Mouse (Mus musculus) E14TG2a.4 (cell line): ENCODE results near the gene Chrna5.

ENCODE experiments used
- H3K27me3 ChIP-seq: 2 replicates; pipeline ENCODE4 v1.6.1; 2014; ENCODE audit warnings: low read length, control low read depth; ENCODE audit not compliant: insufficient read depth
- H3K36me3 ChIP-seq: 2 replicates; pipeline ENCODE4 v1.6.1; 2014; ENCODE audit warnings: low read length, control low read depth; ENCODE audit not compliant: insufficient read depth
- H3K4me1 ChIP-seq: replicated peaks from 2 replicates; pipeline ENCODE4 v1.6.1; 2014; ENCODE audit warnings: low read depth, low read length, control low read depth
- H3K4me3 ChIP-seq: replicated peaks from 2 replicates; pipeline ENCODE4 v1.5.1; 2014; ENCODE audit warnings: mild to moderate bottlenecking, low read length
- H3K9me3 ChIP-seq: 2 replicates; pipeline ENCODE4 v1.6.1; 2014; ENCODE audit warnings: low read length, control low read depth
- CTCF ChIP-seq: conservative IDR thresholded peaks from 2 replicates; pipeline ENCODE4 v1.5.1; 2014; ENCODE audit warnings: low read length
- NANOG ChIP-seq: IDR thresholded peaks from 2 replicates; pipeline ENCODE4 v1.6.1; 2014; ENCODE audit warnings: borderline replicate concordance, low read length, mixed read lengths
- POU5F1 ChIP-seq: IDR thresholded peaks from 2 replicates; pipeline ENCODE4 v1.6.1; 2014; ENCODE audit warnings: low read length, borderline replicate concordance

Gene Chrna5

DNA sequence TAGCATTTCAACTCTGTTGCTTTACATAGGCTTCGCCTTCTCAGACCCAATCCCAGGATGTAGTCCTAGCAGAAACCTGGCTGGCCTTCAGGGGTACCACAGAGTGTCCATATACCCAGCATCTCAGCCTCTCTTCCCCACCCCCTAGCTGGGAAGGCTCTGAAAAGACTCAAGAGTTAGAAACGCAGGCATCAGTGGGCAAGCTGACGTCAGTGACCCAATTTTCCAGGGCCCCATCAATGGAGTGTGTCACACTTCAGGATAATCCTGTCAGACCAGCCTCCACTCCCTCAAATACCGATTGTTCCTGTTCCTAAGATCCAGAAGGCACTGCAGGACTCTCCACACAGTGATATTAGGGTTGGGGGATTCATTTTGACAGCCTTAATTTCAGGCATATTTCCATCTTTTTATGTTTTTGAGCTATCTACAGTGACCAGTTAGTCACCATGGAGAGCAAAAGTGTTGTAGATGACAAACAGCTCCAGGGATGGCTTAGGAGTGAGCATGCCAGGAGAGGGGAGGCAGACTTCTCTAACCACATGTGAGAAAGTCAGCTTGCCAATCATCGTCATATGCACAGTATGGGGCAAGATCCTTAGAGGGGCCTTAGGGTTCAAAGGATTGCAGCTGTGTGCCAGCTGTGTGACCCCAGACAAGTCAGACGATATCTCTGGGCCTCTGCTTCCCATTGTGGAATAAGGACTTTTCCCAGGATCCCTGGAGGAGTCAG, 50.9 kb downstream of the Chrna5 start:
- TF ChIP-seq CTCF, result no peak
- TF ChIP-seq NANOG, result no peak
- TF ChIP-seq POU5F1, result no peak

DNA sequence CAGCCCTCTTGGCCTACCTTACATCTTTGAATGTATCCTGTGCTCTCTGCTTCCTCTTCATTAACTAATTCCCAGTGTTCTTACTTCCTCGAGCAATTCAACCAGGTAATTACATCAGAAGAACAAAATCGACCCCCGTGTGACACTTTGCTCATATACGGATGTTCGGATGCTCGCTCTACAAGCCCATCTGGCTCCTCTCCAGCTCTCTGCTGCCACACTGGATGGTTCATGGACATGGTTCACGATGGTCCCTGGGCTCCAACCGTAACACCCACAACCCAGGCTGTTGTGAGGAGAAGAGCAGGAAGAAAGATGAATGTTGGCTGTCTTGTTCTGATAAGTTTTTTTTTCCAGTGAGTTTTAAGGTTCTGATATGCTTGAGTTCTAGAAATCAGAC, 58.3 kb downstream of the Chrna5 start:
- no peaks in the 10 kb centered on the region for H3K9me3 ChIP-seq
- peaks cover 22% of the 10 kb centered on the region for H3K27me3 ChIP-seq
- no peaks in the 10 kb centered on the region for H3K36me3 ChIP-seq
- 0 out of 2 replicates have a peak, but pooled peaks cover 4% of the 10 kb centered on the region for H3K4me1 ChIP-seq
- no peak for TF ChIP-seq POU5F1
- TF ChIP-seq CTCF, result no peak
- TF ChIP-seq NANOG, result no peak
- H3K4me3 ChIP-seq, result no peak overlapping the region

More for the DNA sequence above, 50.9 kb downstream of the Chrna5 start:
- Histone ChIP-seq H3K4me3 (no peak overlapping the region), H3K4me1 (peaks cover under 1% of the 10 kb centered on the region), H3K36me3 (no peaks in the 10 kb centered on the region), H3K27me3 (peaks cover 52% of the 10 kb centered on the region), H3K9me3 (no peaks in the 10 kb centered on the region)

DNA sequence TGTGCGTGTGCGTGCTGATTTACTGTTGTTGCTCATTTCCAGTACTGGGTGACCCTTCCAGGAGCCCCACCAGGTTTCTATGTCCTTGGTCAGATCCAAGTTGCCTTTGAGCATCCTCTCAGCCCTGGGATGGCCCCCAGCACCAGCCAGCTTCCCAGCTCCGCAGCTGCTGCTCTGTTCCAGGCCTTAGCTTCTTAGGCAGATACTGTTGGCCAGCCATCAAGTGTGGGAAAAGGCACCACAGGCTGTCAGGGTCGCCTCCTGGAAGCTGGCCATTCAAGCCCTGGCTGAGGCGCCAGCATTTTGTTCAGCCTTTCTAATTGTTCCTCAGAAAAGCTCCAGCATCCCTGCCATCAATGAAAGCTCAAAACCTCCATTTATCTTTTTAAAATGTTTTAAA, 59.3 kb downstream of the Chrna5 start:
- TF ChIP-seq CTCF (no peak), POU5F1 (no peak), NANOG (no peak)
- peaks cover 11% of the 10 kb centered on the region for H3K4me1 ChIP-seq
- H3K4me3 ChIP-seq, result no peak overlapping the region
- H3K27me3 ChIP-seq, result peaks cover 23% of the 10 kb centered on the region
- H3K36me3 ChIP-seq, result no peaks in the 10 kb centered on the region
- no peaks in the 10 kb centered on the region for H3K9me3 ChIP-seq

DNA sequence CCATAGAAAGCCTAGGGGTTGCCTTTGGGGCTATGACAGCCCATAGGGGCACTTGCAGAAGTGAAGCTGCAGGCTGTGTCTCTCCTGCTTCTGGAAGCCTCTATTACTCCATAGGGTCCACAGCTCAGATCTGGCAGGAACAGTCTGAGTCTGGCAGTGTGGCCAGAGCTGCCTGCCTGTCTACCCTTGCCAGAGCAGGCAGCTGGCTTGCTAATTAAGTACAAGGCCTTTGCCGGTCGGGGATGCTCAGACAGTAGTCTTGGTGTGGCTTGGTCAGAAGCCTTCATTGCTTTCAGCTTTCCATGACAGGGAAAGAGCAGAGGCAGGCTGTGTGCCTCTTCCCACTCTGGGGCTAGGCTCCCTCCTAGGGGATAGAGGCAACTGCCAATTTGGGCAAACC, 60.7 kb downstream of the Chrna5 start:
- H3K4me3 ChIP-seq, result no peak overlapping the region
- H3K27me3 ChIP-seq, result peaks cover 22% of the 10 kb centered on the region
- peaks cover 11% of the 10 kb centered on the region for H3K4me1 ChIP-seq
- no peaks in the 10 kb centered on the region for H3K9me3 ChIP-seq
- TF ChIP-seq NANOG (no peak), POU5F1 (no peak), CTCF (no peak)
- H3K36me3 ChIP-seq, result no peaks in the 10 kb centered on the region

DNA sequence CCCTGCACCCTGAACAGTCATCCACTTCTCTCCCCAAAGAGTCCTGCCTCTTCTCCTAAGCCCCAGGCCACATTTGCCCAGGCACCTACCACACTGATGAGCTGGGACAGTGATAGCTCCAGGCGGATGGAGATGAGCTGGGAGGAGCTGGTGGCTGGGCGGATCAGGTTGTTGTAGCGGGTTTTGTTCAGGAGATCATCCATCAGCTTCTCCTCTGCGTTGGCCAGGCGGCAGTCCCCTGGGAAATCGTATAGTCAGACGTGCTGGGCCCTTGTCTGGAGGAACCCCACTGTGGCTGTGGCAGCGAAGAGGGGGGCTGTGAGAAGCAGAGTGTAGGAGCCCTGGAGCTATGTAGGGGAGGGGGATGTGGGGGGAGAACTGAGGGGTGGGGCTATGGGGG, 63.0 kb downstream of the Chrna5 start:
- no peak for TF ChIP-seq NANOG
- no peak for TF ChIP-seq CTCF
- TF ChIP-seq POU5F1, result no peak

DNA sequence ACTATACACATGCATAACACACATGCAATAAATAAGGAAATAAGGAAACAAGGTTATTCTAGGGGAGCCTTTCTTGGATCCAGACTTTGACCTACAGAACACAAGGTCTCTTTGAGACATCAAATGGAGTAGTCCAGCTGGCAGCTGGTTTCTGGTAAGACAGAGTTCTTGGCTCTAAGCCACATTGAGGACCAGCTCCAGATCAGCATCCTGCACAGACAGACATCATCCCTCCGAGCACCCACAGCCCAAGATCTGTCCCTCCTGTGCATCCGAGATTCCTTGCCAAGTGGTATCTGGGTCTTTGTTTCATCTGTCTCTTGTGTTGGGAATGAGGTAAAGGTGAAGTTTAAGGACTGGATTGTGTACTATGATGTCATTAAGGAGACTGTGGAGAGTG, 64.3 kb downstream of the Chrna5 start:
- Histone ChIP-seq H3K27me3 (peaks cover 40% of the 10 kb centered on the region), H3K9me3 (no peaks in the 10 kb centered on the region), H3K4me1 (peaks cover 35% of the 10 kb centered on the region), H3K4me3 (no peak overlapping the region), H3K36me3 (no peaks in the 10 kb centered on the region)
- TF ChIP-seq POU5F1 (no peak), NANOG (no peak), CTCF (no peak)

More for the DNA sequence above, 63.0 kb downstream of the Chrna5 start:
- peak overlapping the region; percentile 60 for H3K4me3 ChIP-seq
- peaks cover 29% of the 10 kb centered on the region for H3K4me1 ChIP-seq
- peaks cover 37% of the 10 kb centered on the region for H3K27me3 ChIP-seq
- no peaks in the 10 kb centered on the region for H3K9me3 ChIP-seq
- no peaks in the 10 kb centered on the region for H3K36me3 ChIP-seq

DNA sequence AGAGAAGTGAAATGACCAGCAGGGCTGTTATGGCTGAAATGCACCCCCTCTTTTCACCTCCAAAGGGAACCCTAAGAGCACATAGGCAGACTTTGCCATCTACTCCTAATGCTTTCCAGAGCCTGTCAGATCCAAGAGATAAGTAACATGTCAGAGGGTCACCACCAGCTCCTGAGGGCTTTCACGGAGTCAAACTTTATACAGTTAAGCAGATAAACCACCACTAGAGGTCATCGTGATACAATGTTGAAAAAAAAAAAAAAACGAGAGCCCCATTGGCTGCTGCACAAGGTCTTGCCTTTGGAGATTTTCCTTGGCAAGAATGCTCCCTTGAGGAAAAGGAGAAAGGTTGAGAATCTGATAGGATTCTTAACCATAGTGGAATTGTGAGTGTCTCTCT, 66.1 kb downstream of the Chrna5 start:
- Histone ChIP-seq H3K9me3 (no peaks in the 10 kb centered on the region), H3K4me1 (peaks cover 35% of the 10 kb centered on the region), H3K4me3 (no peak overlapping the region), H3K27me3 (peaks cover 32% of the 10 kb centered on the region), H3K36me3 (no peaks in the 10 kb centered on the region)
- TF ChIP-seq CTCF, result peak; percentile 28; the same call in 1 of the 2 replicates
- no peak for TF ChIP-seq POU5F1
- no peak for TF ChIP-seq NANOG

DNA sequence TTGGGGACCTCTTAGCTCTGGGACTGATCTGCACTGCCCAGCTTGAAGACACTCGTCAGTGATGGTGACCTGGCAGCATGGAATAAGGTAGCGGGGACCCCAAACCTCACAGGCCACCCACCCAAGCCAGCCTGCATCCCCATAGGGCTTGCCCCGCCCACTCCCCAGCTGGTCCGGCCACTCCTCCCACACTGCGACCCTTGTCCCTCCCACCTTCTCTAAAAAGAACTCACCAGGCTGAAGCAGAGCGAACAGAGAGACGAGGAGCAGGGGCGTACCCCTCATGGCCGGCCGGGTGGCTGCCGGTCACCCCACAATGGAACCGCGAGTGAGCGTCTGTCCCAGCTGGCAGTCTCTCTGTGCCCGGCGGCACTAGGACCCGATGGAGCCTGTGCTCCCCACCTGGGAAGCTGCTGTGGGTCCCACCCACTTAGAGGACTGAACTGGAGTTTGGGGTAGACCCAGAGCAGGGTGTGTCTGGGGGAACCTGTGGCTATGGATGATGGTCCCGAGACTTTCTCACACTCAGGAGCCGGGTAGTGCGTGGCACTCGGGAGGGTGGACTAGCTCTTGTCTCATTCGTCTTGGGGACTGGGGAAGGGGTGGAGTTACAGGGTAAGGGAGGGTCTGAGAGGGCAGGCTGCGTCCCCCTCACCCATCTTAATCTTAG, 67.7 kb downstream of the Chrna5 start, which contains the start of gene Chrnb4:
Gene Chrnb4 (minus strand): TSS at position 569 of the 670 bp plus-strand sequence.
- Histone ChIP-seq H3K4me3 (peak within 1 kb of the TSS; percentile 81), H3K4me1 (peaks cover 35% of the 10 kb centered on the region), H3K27me3 (peaks cover 24% of the 10 kb centered on the region), H3K9me3 (no peaks in the 10 kb centered on the region), H3K36me3 (no peaks in the 10 kb centered on the region)
- TF ChIP-seq NANOG (no peak), POU5F1 (no peak), CTCF (no peak)
